Mouse (Mus musculus) MEL (cell line): Measurements from ENCODE around the gene Alg12. TPM values are rescaled to one million over a fixed set of nuclear protein-coding genes. Genes with fewer than 3 reads are reported as not detected.
A peak's percentile ranks its signal among the peaks of the same experiment; 100 is the strongest.

Source experiments
- DNase-seq: peaks from one replicate; pipeline ENCODE4 v3.0.0; 2011; ENCODE audit warnings: low read depth, low spot score
- H3K27ac ChIP-seq: 2 replicates; pipeline ENCODE4 v1.5.1; 2012; ENCODE audit warnings: low read depth, mild to moderate bottlenecking, control low read depth, low read length, moderate library complexity; ENCODE audit not compliant: control insufficient read depth
- H3K27me3 ChIP-seq, 2 experiments: fragments of 150-350 bp in 1 of 2; sonication (generic) in 1 of 2; 2 replicates each; pipeline ENCODE4 v1.6.1; 2012; ENCODE audit warnings: low read length in 2 of 2, mild to moderate bottlenecking in 2 of 2, improper control_type of control experiment in 1 of 2, moderate library complexity in 1 of 2; ENCODE audit not compliant: insufficient read depth in 2 of 2, control insufficient read depth in 1 of 2
- H3K36me3 ChIP-seq, 2 experiments: 2 replicates each; pipeline ENCODE4 v1.6.1; 2012 to 2014; ENCODE audit warnings: low read length in 2 of 2, improper control_type of control experiment in 1 of 2, inconsistent platforms in 1 of 2, mild to moderate bottlenecking in 1 of 2; ENCODE audit not compliant: insufficient read depth in 2 of 2, control insufficient read depth in 1 of 2
- H3K4me1 ChIP-seq, 2 experiments: fragments of 150-350 bp in 1 of 2; sonication (generic) in 1 of 2; 2 replicates each; pipeline ENCODE4 v1.6.1; 2012; ENCODE audit warnings: low read length in 2 of 2, improper control_type of control experiment in 1 of 2, mild to moderate bottlenecking in 1 of 2; ENCODE audit not compliant: insufficient read depth in 2 of 2, control insufficient read depth in 1 of 2
- H3K4me3 ChIP-seq, 2 experiments: fragments of 150-350 bp in 1 of 2; sonication (generic) in 1 of 2; 2 replicates each; pipeline ENCODE4 v1.5.1; 2012; ENCODE audit warnings: low read depth in 2 of 2, low read length in 2 of 2, mild to moderate bottlenecking in 2 of 2, moderate library complexity in 2 of 2, control low read depth in 1 of 2, improper control_type of control experiment in 1 of 2; ENCODE audit not compliant: control insufficient read depth in 1 of 2, insufficient read depth in 1 of 2
- H3K79me2 ChIP-seq: 2 replicates; pipeline ENCODE4 v1.6.1; 2012; ENCODE audit warnings: mild to moderate bottlenecking, low read length, moderate library complexity; ENCODE audit not compliant: control insufficient read depth, poor library complexity, insufficient read depth
- H3K9ac ChIP-seq: 2 replicates; pipeline ENCODE4 v1.6.1; 2012; ENCODE audit warnings: low read depth, mild to moderate bottlenecking, control low read depth, low read length, moderate library complexity; ENCODE audit not compliant: control insufficient read depth, poor library complexity, severe bottlenecking
- H3K9me3 ChIP-seq: fragments of 150-350 bp; sonication (generic); replicated peaks from 2 replicates; pipeline ENCODE4 v1.6.1; 2012; ENCODE audit warnings: mild to moderate bottlenecking, low read length, improper control_type of control experiment, moderate library complexity; ENCODE audit not compliant: insufficient read depth
- BHLHE40 ChIP-seq: IDR thresholded peaks from 2 replicates; pipeline ENCODE4 v1.6.1; 2012; ENCODE audit warnings: low read depth, mild to moderate bottlenecking, inconsistent platforms, low read length, improper control_type of control experiment, borderline replicate concordance
- CHD1 ChIP-seq: IDR thresholded peaks from 2 replicates; pipeline ENCODE4 v1.6.1; 2012; ENCODE audit warnings: low read depth, mild to moderate bottlenecking, inconsistent platforms, low read length, improper control_type of control experiment
- EP300 ChIP-seq, 2 experiments: IDR thresholded peaks; 2 replicates each; pipeline ENCODE4 v1.6.1; 2011; ENCODE audit warnings: improper control_type of control experiment in 2 of 2, low read length in 2 of 2, low read depth in 1 of 2, mild to moderate bottlenecking in 1 of 2
- HCFC1 ChIP-seq: IDR thresholded peaks from 2 replicates; pipeline ENCODE4 v1.6.1; 2012; ENCODE audit warnings: low read depth, mild to moderate bottlenecking, inconsistent platforms, low read length, improper control_type of control experiment, moderate library complexity
- JUND ChIP-seq: IDR thresholded peaks from 2 replicates; pipeline ENCODE4 v1.6.1; 2011; ENCODE audit warnings: low read depth, mild to moderate bottlenecking, improper control_type of control experiment, low read length
- MXI1 ChIP-seq: IDR thresholded peaks from 2 replicates; pipeline ENCODE4 v1.6.1; 2011; ENCODE audit warnings: mild to moderate bottlenecking, low read depth, low read length, improper control_type of control experiment
- MYB ChIP-seq: IDR thresholded peaks from 2 replicates; pipeline ENCODE4 v1.6.1; 2011; ENCODE audit warnings: mild to moderate bottlenecking, low read depth, low read length, improper control_type of control experiment
- MYC ChIP-seq: IDR thresholded peaks from 2 replicates; pipeline ENCODE4 v1.6.1; 2011; ENCODE audit warnings: low read depth, mild to moderate bottlenecking, low read length, improper control_type of control experiment, moderate library complexity
- NELFE ChIP-seq: IDR thresholded peaks from 2 replicates; pipeline ENCODE4 v1.6.1; 2011; ENCODE audit warnings: low read depth, low read length, improper control_type of control experiment
- POLR2A ChIP-seq, 2 experiments: IDR thresholded peaks; 2 replicates each; pipeline ENCODE4 v1.6.1; 2011 to 2012; ENCODE audit warnings: low read length in 2 of 2, mild to moderate bottlenecking in 2 of 2, control low read depth in 1 of 2, improper control_type of control experiment in 1 of 2, low read depth in 1 of 2, moderate library complexity in 1 of 2; ENCODE audit not compliant: control insufficient read depth in 1 of 2, insufficient read depth in 1 of 2, poor library complexity in 1 of 2
- POLR2AphosphoS2 ChIP-seq: IDR thresholded peaks from 2 replicates; pipeline ENCODE4 v1.6.1; 2011; ENCODE audit warnings: low read length, improper control_type of control experiment
- SIN3A ChIP-seq: IDR thresholded peaks from 2 replicates; pipeline ENCODE4 v1.6.1; 2012; ENCODE audit warnings: low read length, improper control_type of control experiment, inconsistent platforms
- SMC3 ChIP-seq: IDR thresholded peaks from 2 replicates; pipeline ENCODE4 v1.6.1; 2011; ENCODE audit warnings: low read depth, low read length, improper control_type of control experiment
- TBP ChIP-seq: IDR thresholded peaks from 2 replicates; pipeline ENCODE4 v1.8.0; 2011; ENCODE audit warnings: low read depth, low read length, improper control_type of control experiment
- TCF12 ChIP-seq: IDR thresholded peaks from 2 replicates; pipeline ENCODE4 v1.6.1; 2014; ENCODE audit warnings: low read depth, mild to moderate bottlenecking, inconsistent platforms, low read length, improper control_type of control experiment, moderate library complexity
- UBTF ChIP-seq: IDR thresholded peaks from 2 replicates; pipeline ENCODE4 v1.6.1; 2012; ENCODE audit warnings: low read depth, mild to moderate bottlenecking, inconsistent platforms, low read length, improper control_type of control experiment, moderate library complexity, borderline replicate concordance; ENCODE audit not compliant: insufficient read depth
- USF1 ChIP-seq: IDR thresholded peaks from 2 replicates; pipeline ENCODE4 v1.6.1; 2014; ENCODE audit warnings: low read depth, mild to moderate bottlenecking, inconsistent platforms, low read length, improper control_type of control experiment, moderate library complexity
- USF2 ChIP-seq, 2 experiments: IDR thresholded peaks; 2 replicates each; pipeline ENCODE4 v1.6.1; 2011 to 2012; ENCODE audit warnings: improper control_type of control experiment in 2 of 2, low read length in 2 of 2, borderline replicate concordance in 1 of 2, inconsistent platforms in 1 of 2, low read depth in 1 of 2, mild to moderate bottlenecking in 1 of 2; ENCODE audit not compliant: insufficient read depth in 1 of 2
- ZKSCAN1 ChIP-seq: IDR thresholded peaks from 2 replicates; pipeline ENCODE4 v1.6.1; 2012; ENCODE audit warnings: low read depth, mild to moderate bottlenecking, inconsistent platforms, low read length, improper control_type of control experiment, moderate library complexity
- polyA plus RNA-seq, 2 experiments: library from polyadenylated mRNA; stranded (reverse) in 1 of 2; unstranded in 1 of 2; fragments of >175 nt in 1 of 2; fragments of >200 nt in 1 of 2; gene quantifications; 2 replicates each; pipeline versions ENCODE4 v1.2.1 to v1.2.4; 2012; ENCODE audit warnings: low replicate concordance in 2 of 2, low read depth in 1 of 2; ENCODE audit not compliant: insufficient read length in 2 of 2, insufficient read depth in 1 of 2, missing spikeins in 1 of 2
- total RNA-seq: library from RNA; depleted of rRNA; stranded (reverse); fragments of 300-350 nt; gene quantifications from 2 replicates; pipeline ENCODE4 v1.2.3, GENCODE M21; 2012

The Alg12 gene
- total and polyA plus RNA-seq, 3 experiments = 13.7 to 18.6 TPM; not detected in 1

GRCm38 (mm10) chr15:88810369-88810768 lies 8.7 kb downstream of the Alg12 start:
- DNase-seq = no peak
- Histone ChIP-seq H3K4me3 (no peak overlapping the region), H3K27me3 (no peaks in the 10 kb centered on the region), H3K36me3 (peaks cover 0 to 2% of the 10 kb centered on the region in 2 experiments; a peak in 2 of 4 replicates), H3K79me2 (no peaks in the 10 kb centered on the region), H3K27ac (no peak overlapping the region), H3K4me1 (no peaks in the 10 kb centered on the region), H3K9me3 (no peaks in the 10 kb centered on the region), H3K9ac (no peak overlapping the region)
- TF ChIP-seq SMC3 = no peak

- no peak for DNase-seq
- no peaks in the 10 kb centered on the region for H3K9me3 ChIP-seq
- no peaks in the 10 kb centered on the region for H3K27me3 ChIP-seq
- no peak overlapping the region for H3K9ac ChIP-seq
- 0 out of 4 replicates have a peak, but pooled peaks cover 0 to under 1% of the 10 kb centered on the region in 2 experiments for H3K4me1 ChIP-seq
- peaks cover 0 to 2% of the 10 kb centered on the region in 2 experiments; a peak in 2 of 4 replicates for H3K36me3 ChIP-seq
- no peak for TF ChIP-seq MYB
- H3K4me3 ChIP-seq = no peak overlapping the region
- no peak overlapping the region for H3K27ac ChIP-seq
- no peaks in the 10 kb centered on the region for H3K79me2 ChIP-seq
Measured at GRCm38 (mm10) chr15:88808121-88808520, 11.0 kb downstream of the Alg12 start.

GRCm38 (mm10) chr15:88802348-88802747 lies 16.8 kb downstream of the Alg12 start:
- Histone ChIP-seq H3K27ac (peak overlapping the region; percentile 55), H3K27me3 (no peaks in the 10 kb centered on the region), H3K9me3 (no peaks in the 10 kb centered on the region), H3K4me1 (peaks cover 0 to 8% of the 10 kb centered on the region in 2 experiments; a peak in 1 of 4 replicates), H3K36me3 (peaks cover 2 to 7% of the 10 kb centered on the region in 2 experiments; a peak in 3 of 4 replicates), H3K9ac (peak overlapping the region; percentile 54), H3K4me3 (peak overlapping the region; percentile 34 to 45), H3K79me2 (no peaks in the 10 kb centered on the region)
- peak; percentile 64 for TF ChIP-seq MYC
- no peak for TF ChIP-seq JUND
- TF ChIP-seq USF2 (IDR thresholded peaks at IDR 0.05; ENCODE audit: borderline replicate concordance in 1 of 2, insufficient read depth in 1 of 2, low read depth in 1 of 2, low read length in 2 of 2) = no peak
- no peak for TF ChIP-seq USF1
- peak in 1 of 2 experiments; percentile 84; a peak in 2 of 4 replicates for TF ChIP-seq POLR2A (IDR thresholded peaks at IDR 0.05; ENCODE audit: control insufficient read depth in 1 of 2, insufficient read depth in 1 of 2, low read depth in 1 of 2, low read length in 2 of 2, poor library complexity in 1 of 2)
- TF ChIP-seq TBP = peak; percentile 86
- no peak for TF ChIP-seq CHD1
- TF ChIP-seq UBTF = no peak
- TF ChIP-seq BHLHE40 = no peak
- peak; percentile 71; the same call in 1 of the 2 replicates for TF ChIP-seq POLR2AphosphoS2
- 0 out of 2 replicates have a peak, but pooled peaks have one; percentile 0 for TF ChIP-seq MXI1
- peak; percentile 74 for TF ChIP-seq NELFE
- TF ChIP-seq TCF12 = peak; percentile 36; the same call in 1 of the 2 replicates
- TF ChIP-seq SIN3A = peak; percentile 69
- TF ChIP-seq ZKSCAN1 = no peak
- TF ChIP-seq MYB = no peak
- TF ChIP-seq HCFC1 = peak; percentile 62
- no peak for TF ChIP-seq EP300 (IDR thresholded peaks at IDR 0.05; ENCODE audit: low read depth in 1 of 2, low read length in 2 of 2)
- peak; percentile 90 for DNase-seq
